Mouse (Mus musculus): ENCODE measurements around the gene Islr. TPM values are rescaled to one million over a fixed set of nuclear protein-coding genes. Genes with fewer than 3 reads are reported as not detected.

The Islr gene
- total and polyA plus RNA-seq, 3 experiments: 0.22 TPM; not detected in 2

GRCm38 (mm10) chr9:58179390-58179789, 24.7 kb downstream of the Islr start:
- ATAC-seq (ENCODE audit: extremely low read depth, insufficient number of reproducible peaks, low FRiP score, poor library complexity, severe bottlenecking) (no peak), DNase-seq (ENCODE audit: low spot score) (no peak)
- no peaks in the 10 kb centered on the region for H3K4me1 ChIP-seq (ENCODE audit: insufficient read depth, low read depth, low read length)
- H3K36me3 ChIP-seq (replicated peaks): no peaks in the 10 kb centered on the region
- TF ChIP-seq POLR2AphosphoS5 (IDR thresholded peaks at IDR 0.05; ENCODE audit: insufficient replicate concordance, low read depth, low read length): no peak
- H3K27me3 ChIP-seq (ENCODE audit: insufficient read depth, low read length): peaks cover 19% of the 10 kb centered on the region
- H3K4me3 ChIP-seq (ENCODE audit: low read depth, low read length): no peak overlapping the region
- no peaks in the 10 kb centered on the region for H3K9me3 ChIP-seq (replicated peaks)

- no peaks in the 10 kb centered on the region for H3K9me3 ChIP-seq (replicated peaks)
- no peak for TF ChIP-seq TAL1 (conservative IDR thresholded peaks at IDR 0.05; ENCODE audit: low read depth, low read length)
- no peak for TF ChIP-seq GATA1 (IDR thresholded peaks at IDR 0.05; ENCODE audit: borderline replicate concordance, low read length)
- no peak for TF ChIP-seq GATA2 (IDR thresholded peaks at IDR 0.05; ENCODE audit: borderline replicate concordance, low read depth, low read length)
- TF ChIP-seq POLR2AphosphoS5 (IDR thresholded peaks at IDR 0.05; ENCODE audit: insufficient replicate concordance, low read depth, low read length): no peak
- no peak for TF ChIP-seq CTCF (IDR thresholded peaks at IDR 0.05; ENCODE audit: low read depth, low read length)
- no peaks in the 10 kb centered on the region for H3K36me3 ChIP-seq (replicated peaks)
- DNase-seq (ENCODE audit: low spot score) (no peak), ATAC-seq (ENCODE audit: extremely low read depth, insufficient number of reproducible peaks, low FRiP score, poor library complexity, severe bottlenecking) (no peak)
- H3K4me3 ChIP-seq (ENCODE audit: low read depth, low read length): no peak overlapping the region
- no peaks in the 10 kb centered on the region for H3K4me1 ChIP-seq (ENCODE audit: insufficient read depth, low read depth, low read length)
- peaks cover 14% of the 10 kb centered on the region for H3K27me3 ChIP-seq (ENCODE audit: insufficient read depth, low read length)
Measured at GRCm38 (mm10) chr9:58177165-58177564, 26.9 kb downstream of the Islr start.

- DNase-seq (ENCODE audit: low spot score) (no peak), ATAC-seq (ENCODE audit: extremely low read depth, insufficient number of reproducible peaks, low FRiP score, poor library complexity, severe bottlenecking) (no peak)
- no peak for TF ChIP-seq CTCF (IDR thresholded peaks at IDR 0.05; ENCODE audit: low read depth, low read length)
- no peak for TF ChIP-seq GATA1 (IDR thresholded peaks at IDR 0.05; ENCODE audit: borderline replicate concordance, low read length)
- TF ChIP-seq TAL1 (conservative IDR thresholded peaks at IDR 0.05; ENCODE audit: low read depth, low read length): no peak
- no peak for TF ChIP-seq POLR2AphosphoS5 (IDR thresholded peaks at IDR 0.05; ENCODE audit: insufficient replicate concordance, low read depth, low read length)
- TF ChIP-seq GATA2 (IDR thresholded peaks at IDR 0.05; ENCODE audit: borderline replicate concordance, low read depth, low read length): no peak
- H3K4me3 ChIP-seq (ENCODE audit: low read depth, low read length): no peak overlapping the region
- H3K4me1 ChIP-seq (ENCODE audit: insufficient read depth, low read depth, low read length): no peaks in the 10 kb centered on the region
- H3K9me3 ChIP-seq (replicated peaks): no peaks in the 10 kb centered on the region
- H3K36me3 ChIP-seq (replicated peaks): no peaks in the 10 kb centered on the region
- H3K27me3 ChIP-seq (ENCODE audit: insufficient read depth, low read length): peaks cover 14% of the 10 kb centered on the region
Measured at GRCm38 (mm10) chr9:58175745-58176487, 28.2 kb downstream of the Islr start.

- Histone ChIP-seq H3K9me3 (replicated peaks) (no peaks in the 10 kb centered on the region), H3K4me3 (ENCODE audit: low read depth, low read length) (no peak overlapping the region), H3K36me3 (replicated peaks) (no peaks in the 10 kb centered on the region), H3K4me1 (ENCODE audit: insufficient read depth, low read depth, low read length) (no peaks in the 10 kb centered on the region), H3K27me3 (ENCODE audit: insufficient read depth, low read length) (peaks cover 11% of the 10 kb centered on the region)
- DNase-seq (ENCODE audit: low spot score) (no peak), ATAC-seq (ENCODE audit: extremely low read depth, insufficient number of reproducible peaks, low FRiP score, poor library complexity, severe bottlenecking) (no peak)
- no peak for TF ChIP-seq POLR2AphosphoS5 (IDR thresholded peaks at IDR 0.05; ENCODE audit: insufficient replicate concordance, low read depth, low read length)
- TF ChIP-seq TAL1 (conservative IDR thresholded peaks at IDR 0.05; ENCODE audit: low read depth, low read length): no peak
- no peak for TF ChIP-seq GATA2 (IDR thresholded peaks at IDR 0.05; ENCODE audit: borderline replicate concordance, low read depth, low read length)
- TF ChIP-seq CTCF (IDR thresholded peaks at IDR 0.05; ENCODE audit: low read depth, low read length): no peak
- TF ChIP-seq GATA1 (IDR thresholded peaks at IDR 0.05; ENCODE audit: borderline replicate concordance, low read length): no peak
Measured at GRCm38 (mm10) chr9:58174818-58175251, 29.3 kb downstream of the Islr start.

GRCm38 (mm10) chr9:58172863-58173262, 31.2 kb downstream of the Islr start:
- H3K4me3 ChIP-seq (ENCODE audit: low read depth, low read length): no peak overlapping the region
- H3K9me3 ChIP-seq (replicated peaks): no peaks in the 10 kb centered on the region
- ATAC-seq (ENCODE audit: extremely low read depth, insufficient number of reproducible peaks, low FRiP score, poor library complexity, severe bottlenecking) (no peak), DNase-seq (ENCODE audit: low spot score) (no peak)
- no peaks in the 10 kb centered on the region for H3K36me3 ChIP-seq (replicated peaks)
- H3K27me3 ChIP-seq (ENCODE audit: insufficient read depth, low read length): peaks cover 7% of the 10 kb centered on the region
- no peak for TF ChIP-seq POLR2AphosphoS5 (IDR thresholded peaks at IDR 0.05; ENCODE audit: insufficient replicate concordance, low read depth, low read length)
- no peak for TF ChIP-seq CTCF (IDR thresholded peaks at IDR 0.05; ENCODE audit: low read depth, low read length)
- TF ChIP-seq TAL1 (conservative IDR thresholded peaks at IDR 0.05; ENCODE audit: low read depth, low read length): no peak
- no peak for TF ChIP-seq GATA1 (IDR thresholded peaks at IDR 0.05; ENCODE audit: borderline replicate concordance, low read length)
- no peak for TF ChIP-seq GATA2 (IDR thresholded peaks at IDR 0.05; ENCODE audit: borderline replicate concordance, low read depth, low read length)
- H3K4me1 ChIP-seq (ENCODE audit: insufficient read depth, low read depth, low read length): no peaks in the 10 kb centered on the region

- no peaks in the 10 kb centered on the region for H3K36me3 ChIP-seq (replicated peaks)
- H3K4me3 ChIP-seq (ENCODE audit: low read depth, low read length): no peak overlapping the region
- DNase-seq (ENCODE audit: low spot score): no peak
- TF ChIP-seq GATA2 (IDR thresholded peaks at IDR 0.05; ENCODE audit: borderline replicate concordance, low read depth, low read length): no peak
- no peak for TF ChIP-seq CTCF (IDR thresholded peaks at IDR 0.05; ENCODE audit: low read depth, low read length)
- TF ChIP-seq POLR2AphosphoS5 (IDR thresholded peaks at IDR 0.05; ENCODE audit: insufficient replicate concordance, low read depth, low read length): no peak
- no peak for TF ChIP-seq TAL1 (conservative IDR thresholded peaks at IDR 0.05; ENCODE audit: low read depth, low read length)
- no peak for TF ChIP-seq GATA1 (IDR thresholded peaks at IDR 0.05; ENCODE audit: borderline replicate concordance, low read length)
- 0 out of 2 replicates have a peak, but pooled peaks cover 4% of the 10 kb centered on the region for H3K27me3 ChIP-seq (ENCODE audit: insufficient read depth, low read length)
- no peaks in the 10 kb centered on the region for H3K4me1 ChIP-seq (ENCODE audit: insufficient read depth, low read depth, low read length)
- H3K9me3 ChIP-seq (replicated peaks): no peaks in the 10 kb centered on the region
- no peak for ATAC-seq (ENCODE audit: extremely low read depth, insufficient number of reproducible peaks, low FRiP score, poor library complexity, severe bottlenecking)
Measured at GRCm38 (mm10) chr9:58169426-58169825, 34.7 kb downstream of the Islr start.
